Mouse (Mus musculus) neural tube, embryonic 12.5 days (tissue): Measurements from ENCODE around the gene Aldh16a1. TPM values are rescaled to one million over a fixed set of nuclear protein-coding genes. Genes with fewer than 3 reads are reported as not detected.

Experiments
- ATAC-seq: fragments of 200-750 bp; cut with Nextera tagmentation; 2 replicates; pipeline ENCODE4 v1.8.0; 2017; ENCODE audit warnings: low read depth, mild to moderate bottlenecking, moderate TSS enrichment, moderate library complexity; ENCODE audit not compliant: low FRiP score
- H3K27ac ChIP-seq: fragments of 300-500 bp; sonication (generic); 2 replicates; pipeline ENCODE4 v1.5.1; 2016
- H3K27me3 ChIP-seq: fragments of 300-500 bp; sonication (generic); replicated peaks from 2 replicates; pipeline ENCODE4 v1.6.1; 2016; ENCODE audit warnings: mild to moderate bottlenecking
- H3K36me3 ChIP-seq: fragments of 300-500 bp; sonication (generic); 2 replicates; pipeline ENCODE4 v1.6.1; 2016; ENCODE audit warnings: mild to moderate bottlenecking
- H3K4me1 ChIP-seq: fragments of 300-500 bp; sonication (generic); 2 replicates; pipeline ENCODE4 v1.6.1; 2016
- H3K4me2 ChIP-seq: fragments of 300-500 bp; sonication (generic); replicated peaks from 2 replicates; pipeline ENCODE4 v1.6.1; 2016; ENCODE audit warnings: mild to moderate bottlenecking
- H3K4me3 ChIP-seq: fragments of 300-500 bp; sonication (generic); 2 replicates; pipeline ENCODE4 v1.5.1; 2016
- H3K9ac ChIP-seq: fragments of 300-500 bp; sonication (generic); 2 replicates; pipeline ENCODE4 v1.6.1; 2016; ENCODE audit warnings: mild to moderate bottlenecking
- H3K9me3 ChIP-seq: fragments of 300-500 bp; sonication (generic); 2 replicates; pipeline ENCODE4 v1.6.1; 2016; ENCODE audit warnings: mild to moderate bottlenecking
- WGBS: fragments of 180-500 bp; shearing (Covaris S2); methylation state at CpG from one replicate; pipeline ENCODE4 v1.1.7; 2016; 5-methylcytosine and 5-hydroxymethylcytosine counted together
- polyA plus RNA-seq: library from polyadenylated mRNA; unstranded; fragments of >200 nt; fragmentation: Nextera tagmentation; extraction: Ambion mirVana; gene quantifications from 2 replicates; pipeline ENCODE4 v1.2.1, GENCODE M21; 2016

Aldh16a1 gene
- polyA plus RNA-seq, 1 experiment from 2014 or later: 37.8 TPM

DNA sequence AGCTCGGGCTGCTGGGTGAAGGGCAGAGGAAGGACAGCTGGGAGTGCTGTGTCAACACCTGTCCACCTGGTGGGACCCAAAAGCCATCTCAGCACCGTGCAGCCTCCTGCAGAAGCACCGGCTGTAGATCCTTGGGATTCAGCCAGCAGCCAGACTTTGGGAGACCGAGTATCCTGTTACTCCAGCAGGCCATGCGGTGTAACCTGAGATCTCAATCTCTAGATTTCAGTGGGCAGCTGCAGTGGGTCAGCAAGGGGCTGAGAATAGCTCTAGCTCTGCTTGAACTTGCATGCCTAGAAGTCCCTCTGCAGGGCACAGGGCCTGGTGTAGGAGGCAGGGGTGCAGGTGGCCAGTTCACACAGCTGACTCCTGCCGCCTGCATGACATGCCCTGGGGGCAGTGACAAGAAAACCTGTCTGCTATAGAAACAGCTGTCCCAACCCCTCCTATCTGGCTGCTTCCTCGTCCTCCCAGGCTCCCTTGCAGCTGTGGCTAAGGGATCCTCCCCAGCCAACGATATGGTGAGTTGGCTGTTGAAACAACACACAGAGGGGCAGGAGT is 37.5 kb upstream of the Aldh16a1 start:
- no peak for ATAC-seq
- H3K36me3 ChIP-seq: no peaks in the 10 kb centered on the region
- H3K27me3 ChIP-seq: peaks cover 31% of the 10 kb centered on the region
- no peak overlapping the region for H3K4me2 ChIP-seq
- no peaks in the 10 kb centered on the region for H3K9me3 ChIP-seq
- H3K27ac ChIP-seq: no peak overlapping the region
- H3K4me3 ChIP-seq: no peak overlapping the region
- H3K9ac ChIP-seq: no peak overlapping the region
- peaks cover 7% of the 10 kb centered on the region for H3K4me1 ChIP-seq
- WGBS: 21% methylated on average over 8 of the region's 8 CpGs

DNA sequence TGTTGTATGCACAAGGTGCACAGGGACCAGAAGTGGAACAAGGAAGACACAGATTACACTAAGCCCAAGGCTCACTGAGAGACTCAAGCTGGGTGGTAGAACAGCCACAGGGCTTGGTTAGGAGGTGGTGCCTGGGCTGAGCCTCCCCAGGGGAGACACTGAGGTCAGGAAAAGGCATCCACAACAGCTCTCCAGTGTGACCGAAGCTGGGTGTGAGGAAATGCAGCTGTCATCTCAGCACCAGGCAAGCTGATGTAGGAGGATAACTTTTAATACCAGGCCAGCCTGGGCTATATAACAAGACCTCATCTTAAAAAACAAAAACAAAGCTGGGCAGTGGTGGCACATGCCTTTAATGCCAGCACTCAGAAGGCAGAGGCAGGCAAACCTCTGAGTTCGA is 36.8 kb upstream of the Aldh16a1 start:
- WGBS: 80% methylated on average over 2 of the region's 2 CpGs
- Histone ChIP-seq H3K4me3 (no peak overlapping the region), H3K9ac (no peak overlapping the region), H3K27ac (no peak overlapping the region), H3K9me3 (no peaks in the 10 kb centered on the region), H3K4me2 (no peak overlapping the region), H3K27me3 (peaks cover 35% of the 10 kb centered on the region), H3K4me1 (peaks cover 7% of the 10 kb centered on the region), H3K36me3 (no peaks in the 10 kb centered on the region)
- no peak for ATAC-seq

DNA sequence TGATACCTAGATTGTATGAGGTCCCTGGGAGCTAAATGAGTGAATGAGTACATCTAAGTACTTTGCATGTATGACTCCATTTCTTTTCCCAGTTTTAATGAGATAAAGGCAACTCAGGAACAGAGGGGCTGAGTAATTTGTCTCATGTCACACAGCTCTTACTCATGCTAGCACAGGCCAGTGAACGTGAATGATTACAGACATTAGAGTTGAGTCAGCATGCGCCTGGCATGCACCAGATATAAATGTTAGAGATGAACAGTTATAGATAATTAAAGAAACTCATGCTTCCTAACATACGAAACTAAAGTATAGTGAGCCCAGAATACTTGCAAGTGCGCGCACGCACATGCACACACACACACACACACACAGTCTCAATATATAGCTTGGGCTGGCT is 35.8 kb upstream of the Aldh16a1 start:
- Histone ChIP-seq H3K4me2 (no peak overlapping the region), H3K27ac (no peak overlapping the region), H3K27me3 (peaks cover 43% of the 10 kb centered on the region), H3K9me3 (no peaks in the 10 kb centered on the region), H3K4me1 (peaks cover 7% of the 10 kb centered on the region), H3K4me3 (no peak overlapping the region), H3K36me3 (no peaks in the 10 kb centered on the region), H3K9ac (no peak overlapping the region)
- no peak for ATAC-seq
- WGBS: 95% methylated on average over 6 of the region's 6 CpGs

DNA sequence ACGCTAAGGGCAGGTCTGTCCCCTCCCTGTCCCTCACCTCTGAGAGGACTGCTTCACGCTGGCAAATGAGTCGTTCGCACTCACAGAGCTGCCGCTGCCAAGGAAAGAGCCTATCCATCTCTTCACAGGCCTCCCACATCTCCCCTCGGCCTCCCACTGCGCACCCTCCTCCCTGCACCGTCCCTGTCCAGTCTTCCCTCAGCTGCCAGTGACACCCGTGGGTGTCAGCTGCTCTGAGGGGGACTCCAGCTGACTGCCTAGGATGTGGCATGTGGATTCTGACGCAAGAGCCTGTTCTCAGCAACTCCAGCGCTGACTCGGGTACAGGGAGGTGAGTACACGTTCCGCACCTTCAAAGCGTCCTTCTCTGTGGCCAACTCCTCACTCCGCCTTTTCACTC is 35.2 kb upstream of the Aldh16a1 start:
- ATAC-seq: no peak

DNA sequence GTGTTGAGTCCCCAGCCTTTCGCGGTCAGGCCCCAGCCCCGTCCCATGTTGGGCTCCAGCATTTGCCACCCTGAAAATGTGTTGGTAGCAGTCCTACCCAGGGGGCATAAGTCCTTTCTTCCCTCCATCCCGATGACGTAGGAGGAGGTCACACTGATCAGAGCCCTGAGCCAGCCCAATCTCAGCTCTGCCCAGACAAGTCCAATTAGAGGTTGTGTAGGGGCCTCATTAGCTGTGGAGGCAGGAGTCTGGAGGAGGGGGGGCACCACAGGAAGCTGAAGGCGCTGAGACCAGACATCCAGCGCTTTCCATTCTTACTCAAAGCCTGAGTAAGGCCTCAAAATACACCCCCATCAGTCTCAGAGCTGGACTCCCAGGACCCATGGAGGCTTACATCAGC is 31.5 kb upstream of the Aldh16a1 start:
- Histone ChIP-seq H3K4me2 (no peak overlapping the region), H3K27me3 (peaks cover 74% of the 10 kb centered on the region), H3K4me1 (peaks cover 14% of the 10 kb centered on the region), H3K36me3 (no peaks in the 10 kb centered on the region), H3K27ac (no peak overlapping the region), H3K4me3 (no peak overlapping the region), H3K9ac (no peak overlapping the region), H3K9me3 (0 out of 2 replicates have a peak, but pooled peaks cover 2% of the 10 kb centered on the region)
- ATAC-seq: no peak
- WGBS: 63% methylated on average over 7 of the region's 7 CpGs

More for the DNA sequence above, 35.2 kb upstream of the Aldh16a1 start:
- H3K4me2 ChIP-seq: no peak overlapping the region
- no peaks in the 10 kb centered on the region for H3K9me3 ChIP-seq
- peaks cover 7% of the 10 kb centered on the region for H3K4me1 ChIP-seq
- peaks cover 46% of the 10 kb centered on the region for H3K27me3 ChIP-seq
- no peaks in the 10 kb centered on the region for H3K36me3 ChIP-seq
- no peak overlapping the region for H3K27ac ChIP-seq
- H3K9ac ChIP-seq: no peak overlapping the region
- no peak overlapping the region for H3K4me3 ChIP-seq
- WGBS: 61% methylated on average over 16 of the region's 16 CpGs

DNA sequence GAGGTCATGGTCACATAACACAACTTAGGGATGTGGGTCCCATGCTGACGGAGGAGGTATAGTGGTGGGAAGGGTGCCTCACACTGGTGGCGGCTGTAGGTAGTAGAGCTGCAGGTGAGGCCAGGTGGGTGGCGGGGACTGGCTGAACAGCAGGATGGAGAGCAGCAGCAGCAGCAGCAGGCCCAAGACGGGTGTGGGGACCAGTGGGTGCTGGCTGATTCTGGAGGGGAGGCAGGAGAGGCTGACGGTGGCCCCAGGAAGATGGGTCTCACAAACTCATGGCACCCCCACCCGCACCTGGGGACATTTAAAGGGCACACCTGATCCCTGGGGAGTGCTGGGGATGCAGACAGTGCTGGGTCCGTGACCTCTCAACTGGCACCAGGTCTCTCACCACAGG is 29.3 kb upstream of the Aldh16a1 start:
- H3K9ac ChIP-seq: no peak overlapping the region

DNA sequence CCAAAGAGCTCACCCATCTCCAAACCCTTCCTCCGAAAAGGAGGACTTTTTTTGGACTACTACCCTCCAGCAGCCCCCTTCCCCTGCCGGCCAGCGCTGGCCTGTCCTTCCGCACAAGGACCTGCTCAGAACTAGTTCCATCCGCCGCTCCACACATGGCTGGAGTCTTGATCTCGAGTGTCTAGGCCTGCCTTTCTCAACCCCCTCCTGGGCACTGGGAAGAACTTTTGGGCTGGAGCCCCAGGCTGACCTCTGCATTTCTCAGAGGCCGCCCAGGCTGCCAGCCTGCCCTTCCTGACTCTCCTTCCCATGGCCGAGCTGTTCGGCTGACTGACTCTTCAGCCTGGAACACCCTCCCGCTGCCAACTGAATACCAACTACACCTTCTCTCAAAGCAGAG is 28.2 kb upstream of the Aldh16a1 start:
- Histone ChIP-seq H3K4me3 (peak overlapping the region; percentile 18), H3K4me1 (peaks cover 15% of the 10 kb centered on the region), H3K9me3 (0 out of 2 replicates have a peak, but pooled peaks cover 4% of the 10 kb centered on the region), H3K36me3 (no peaks in the 10 kb centered on the region), H3K4me2 (peak overlapping the region; percentile 54), H3K9ac (0 out of 2 replicates have a peak overlapping the region, but pooled peaks have one; percentile 29), H3K27ac (no peak overlapping the region), H3K27me3 (peaks cover 93% of the 10 kb centered on the region)
- WGBS: 18% methylated on average over 11 of the region's 11 CpGs
- ATAC-seq: no peak

More for the DNA sequence above, 29.3 kb upstream of the Aldh16a1 start:
- ATAC-seq: no peak
- Histone ChIP-seq H3K36me3 (no peaks in the 10 kb centered on the region), H3K4me2 (no peak overlapping the region), H3K9me3 (0 out of 2 replicates have a peak, but pooled peaks cover 4% of the 10 kb centered on the region), H3K4me1 (peaks cover 15% of the 10 kb centered on the region), H3K4me3 (no peak overlapping the region), H3K27me3 (peaks cover 90% of the 10 kb centered on the region), H3K27ac (no peak overlapping the region)
- 62% methylated on average over 7 of the region's 7 CpGs for whole genome bisulfite sequencing

DNA sequence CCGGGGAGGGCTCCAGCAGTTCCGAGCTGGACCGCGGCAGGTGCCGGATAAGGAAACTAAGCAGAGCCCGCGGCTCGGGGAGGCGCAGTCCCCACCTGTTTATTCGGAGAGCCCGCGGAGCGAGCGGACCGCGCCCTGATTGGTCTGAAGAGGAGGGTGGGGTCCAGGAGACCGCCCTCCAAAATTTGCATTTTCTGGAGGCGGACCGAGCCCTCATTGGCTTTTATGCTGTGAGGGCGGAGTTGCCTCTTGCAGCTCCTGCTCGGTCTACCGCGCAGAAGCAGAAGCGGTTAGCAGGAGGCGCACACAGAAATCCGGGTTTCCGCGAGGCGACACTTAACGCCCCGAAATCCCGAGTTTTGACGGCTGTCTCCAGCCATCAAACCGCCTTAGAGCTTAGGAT is 27.8 kb upstream of the Aldh16a1 start:
- Histone ChIP-seq H3K9ac (0 out of 2 replicates have a peak overlapping the region, but pooled peaks have one; percentile 29), H3K36me3 (no peaks in the 10 kb centered on the region), H3K4me3 (peak overlapping the region; percentile 19), H3K4me2 (peak overlapping the region; percentile 54), H3K9me3 (0 out of 2 replicates have a peak, but pooled peaks cover 4% of the 10 kb centered on the region), H3K4me1 (peaks cover 15% of the 10 kb centered on the region), H3K27ac (no peak overlapping the region), H3K27me3 (peaks cover 96% of the 10 kb centered on the region)
- under 1% methylated on average over 34 of the region's 34 CpGs for WGBS
- peak; percentile 71 for ATAC-seq

DNA sequence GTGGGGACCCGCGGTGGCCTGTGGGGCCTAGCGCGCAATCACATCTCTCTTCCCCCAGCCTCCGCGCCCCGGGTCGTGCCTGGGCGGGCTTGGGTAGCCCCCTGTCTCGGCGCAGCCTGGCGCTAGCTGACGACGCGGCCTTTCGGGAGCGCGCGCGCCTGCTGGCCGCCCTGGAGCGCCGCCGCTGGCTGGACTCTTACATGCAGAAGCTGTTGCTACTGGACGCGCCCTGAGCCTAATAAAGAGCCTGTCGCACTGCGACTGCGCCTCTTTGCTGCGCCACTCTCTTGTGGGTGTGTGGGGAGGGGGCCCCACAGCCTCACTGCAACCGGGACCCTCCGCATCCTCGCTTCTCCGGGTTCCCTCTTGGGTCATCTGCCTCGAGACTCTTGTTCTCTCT is 27.2 kb upstream of the Aldh16a1 start:
- WGBS: 4% methylated on average over 35 of the region's 35 CpGs
- Histone ChIP-seq H3K27ac (no peak overlapping the region), H3K36me3 (no peaks in the 10 kb centered on the region), H3K4me3 (peak overlapping the region; percentile 5; the same call in 1 of the 2 replicates), H3K27me3 (peaks cover 96% of the 10 kb centered on the region), H3K9ac (no peak overlapping the region), H3K9me3 (0 out of 2 replicates have a peak, but pooled peaks cover 4% of the 10 kb centered on the region), H3K4me2 (peak overlapping the region; percentile 54), H3K4me1 (peaks cover 15% of the 10 kb centered on the region)
- no peak for ATAC-seq

DNA sequence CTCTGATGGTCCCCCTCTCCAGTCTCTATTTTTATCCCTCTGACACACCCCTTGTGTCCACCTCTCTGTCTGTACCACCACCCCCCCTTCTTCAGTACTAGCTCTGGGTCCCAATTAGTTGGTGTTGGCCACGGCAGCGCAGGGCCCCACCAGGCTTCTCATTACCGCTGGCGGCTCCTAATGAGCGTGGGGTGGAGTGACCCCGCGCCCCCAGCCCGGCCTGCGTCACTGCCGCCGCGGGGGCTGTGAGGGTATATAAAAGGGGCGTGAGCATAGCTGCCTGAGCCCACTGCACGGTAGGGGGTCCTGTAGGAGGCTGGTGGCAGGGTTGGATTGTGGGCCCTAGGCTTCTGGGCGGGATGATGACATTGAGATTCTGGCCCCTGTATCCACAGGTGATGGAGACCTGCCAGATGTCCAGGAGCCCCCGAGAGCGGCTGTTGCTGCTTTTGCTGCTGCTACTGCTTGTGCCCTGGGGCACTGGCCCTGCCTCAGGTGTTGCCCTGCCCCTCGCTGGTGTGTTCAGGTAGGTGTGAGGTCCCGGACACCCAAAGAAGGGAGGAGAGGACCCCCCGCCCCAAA is 26.6 kb upstream of the Aldh16a1 start, which contains the start of gene Pth2:
Gene Pth2 (plus strand): TSS at position 100 of the 582 bp plus-strand sequence.
- 17% methylated on average over 20 of the region's 20 CpGs for WGBS
- no peak within 1 kb of the TSS for H3K27ac ChIP-seq
- peaks cover 97% of the 10 kb centered on the region for H3K27me3 ChIP-seq
- 0 out of 2 replicates have a peak, but pooled peaks cover 4% of the 10 kb centered on the region for H3K9me3 ChIP-seq
- peak within 1 kb of the TSS; percentile 54 for H3K4me2 ChIP-seq
- peaks cover 21% of the 10 kb centered on the region for H3K4me1 ChIP-seq
- no peak for ATAC-seq
- peak within 1 kb of the TSS; percentile 5; the same call in 1 of the 2 replicates for H3K4me3 ChIP-seq
- H3K36me3 ChIP-seq: no peaks in the 10 kb centered on the region
- H3K9ac ChIP-seq: no peak within 1 kb of the TSS

DNA sequence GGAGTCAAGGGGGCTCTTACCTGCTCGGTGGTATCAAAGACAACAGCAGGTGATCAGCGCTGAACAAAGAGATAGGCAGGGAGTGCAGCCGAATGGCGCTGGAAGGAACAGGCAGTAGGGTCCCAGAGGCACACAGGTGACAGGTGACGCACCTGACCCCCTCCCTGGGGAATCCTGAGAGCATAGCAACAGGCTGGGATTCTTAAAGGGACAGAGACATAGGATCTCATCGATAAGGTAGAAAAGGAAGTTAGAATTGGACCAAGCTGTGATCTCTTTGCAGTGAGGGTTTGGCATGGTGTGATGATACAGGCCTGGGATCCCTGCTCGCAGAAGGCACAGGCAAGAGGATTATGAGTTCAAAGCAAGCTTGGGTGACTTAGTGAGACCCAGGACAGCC is 25.1 kb upstream of the Aldh16a1 start, which contains the start of gene Gfy:
Gene Gfy (minus strand): TSS at position 101 of the 400 bp plus-strand sequence.
- 26% methylated on average over 7 of the region's 7 CpGs for WGBS

DNA sequence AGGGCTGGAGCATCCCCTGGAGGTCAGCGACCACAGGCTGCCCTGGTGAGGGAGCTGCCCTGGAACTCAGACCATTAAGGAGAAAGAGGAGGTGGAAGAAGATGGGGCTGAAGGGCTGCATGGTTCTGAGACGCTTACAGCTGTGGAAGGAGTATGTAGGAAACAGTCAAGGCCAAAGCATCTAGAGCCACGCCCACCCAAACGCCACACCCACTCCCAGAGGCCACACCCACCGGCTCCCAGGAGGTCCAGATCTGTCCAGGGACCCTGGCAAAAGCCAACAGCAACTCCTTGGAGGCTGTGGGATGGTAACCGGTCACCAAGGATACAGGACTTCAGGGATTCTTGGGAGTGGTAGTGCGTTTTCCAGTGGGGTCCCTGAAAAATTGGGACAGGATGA is 24.2 kb upstream of the Aldh16a1 start:
- H3K4me1 ChIP-seq: peaks cover 30% of the 10 kb centered on the region
- no peak overlapping the region for H3K9ac ChIP-seq
- H3K27me3 ChIP-seq: peaks cover 98% of the 10 kb centered on the region
- H3K36me3 ChIP-seq: no peaks in the 10 kb centered on the region
- H3K4me3 ChIP-seq: no peak overlapping the region
- 0 out of 2 replicates have a peak, but pooled peaks cover 4% of the 10 kb centered on the region for H3K9me3 ChIP-seq
- no peak for ATAC-seq
- no peak overlapping the region for H3K27ac ChIP-seq
- 21% methylated on average over 7 of the region's 7 CpGs for WGBS
- H3K4me2 ChIP-seq: no peak overlapping the region

More for the DNA sequence above, 25.1 kb upstream of the Aldh16a1 start, which contains the start of gene Gfy:
- H3K9me3 ChIP-seq: 0 out of 2 replicates have a peak, but pooled peaks cover 4% of the 10 kb centered on the region
- no peak within 1 kb of the TSS for H3K9ac ChIP-seq
- no peak within 1 kb of the TSS for H3K4me2 ChIP-seq
- H3K4me3 ChIP-seq: no peak within 1 kb of the TSS
- ATAC-seq: no peak
- H3K27me3 ChIP-seq: peaks cover 100% of the 10 kb centered on the region
- H3K27ac ChIP-seq: no peak within 1 kb of the TSS
- H3K4me1 ChIP-seq: peaks cover 30% of the 10 kb centered on the region
- H3K36me3 ChIP-seq: no peaks in the 10 kb centered on the region
